In the genomic region with DNA sequence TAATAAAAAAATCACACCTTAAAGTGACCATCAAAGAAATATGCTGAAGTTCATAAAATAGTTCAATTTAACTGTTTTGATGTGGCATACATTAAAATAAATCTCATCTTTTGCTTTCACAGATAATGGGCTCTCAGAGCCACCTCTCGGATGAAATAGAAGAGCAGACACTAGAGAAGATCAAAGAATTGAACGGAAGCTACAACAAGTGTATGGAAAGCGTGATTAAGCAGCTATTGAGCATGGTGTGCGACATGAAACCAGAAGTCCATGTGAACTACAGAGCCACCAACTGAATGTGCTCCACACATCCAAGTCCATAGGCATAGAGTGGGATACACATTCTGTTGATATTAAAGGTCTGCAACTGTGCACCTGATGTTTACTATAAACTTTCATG, we compare ENCODE assay signal across 31 mouse cellular contexts. TPM values are rescaled to one million over a fixed set of nuclear protein-coding genes. Genes with fewer than 3 reads are reported as not detected.
A peak's percentile ranks its signal among the peaks of the same experiment; 100 is the strongest.
DNase-seq lines count a peak whose midpoint lies in the region; ATAC-seq lines count a peak whose summit lies in the region.
"Had no signal": no experiment of that assay in that cellular context is flagged by ENCODE, and none has a peak within 500 bp of the region (broad histone marks: within the 10 kb centered on the region; RNA-seq: fewer than 3 reads in every experiment).

No protein-coding gene starts in this region.

- peak; percentile 35 for ATAC-seq in activated CD4-positive, CD25-positive, alpha-beta regulatory T cell, adult 4 months
- peak; percentile 52 for ATAC-seq in inflammation-experienced regulatory T-cells, adult 6 months
- ATAC-seq: forebrain, embryonic 14.5 days; forebrain, embryonic 16.5 days; Patski had no signal

- DNase-seq in CD4-positive, CD25-positive, alpha-beta regulatory T cell, adult 2 months (ENCODE audit: low read depth, low spot score) = peak; percentile 57
- no peak for DNase-seq in adrenal gland, postnatal 4 days (ENCODE audit: low spot score in 2 of 2)
- no peak for DNase-seq in T-cell, adult 2 months (ENCODE audit: low spot score)
- no peak for DNase-seq in thymus, adult 18-20 months
- DNase-seq: adrenal gland, adult 8-10 months; adrenal gland, postnatal 14 days; adrenal gland, postnatal 36 days; cerebellum, adult 11 months; cerebellum, adult 18-20 months; cerebellum, adult 8-10 months; cerebellum, adult 9-11 months; cerebellum, postnatal 14 days; cerebellum, postnatal 36 days; embryo, embryonic 11 days had no signal

RNA-seq across cellular contexts. Expression of gene Atp6v1g3, which starts 14.1 kb away (rescaled TPM):
- polyA plus RNA-seq in activated CD4-positive, CD25-positive, alpha-beta regulatory T cell, adult 4 months (2017; shearing (Covaris generic)) = under 1 TPM in 1 of 2 experiments, not detected in 1; 0.63 TPM
- polyA plus RNA-seq in inflammation-experienced regulatory T-cells, adult 6 months (2017; shearing (Covaris generic)) = 1 to 10 TPM in 1 of 3 experiments, under 1 TPM in 2; 0.50 to 2.9 (median 0.82) TPM
- total RNA-seq in adrenal gland, postnatal 4 days (2021) = 1 to 10 TPM in 1 of 2 experiments, not detected in 1; 2.3 TPM
- total RNA-seq: adrenal gland, adult 18-20 months; adrenal gland, adult 8-10 months; adrenal gland, postnatal 14 days; adrenal gland, postnatal 36 days; CH12.LX; common myeloid progenitor, adult 5-6 weeks; G1E had no signal
- polyA plus RNA-seq: brain, embryonic 14.5 days; C2C12; embryonic facial prominence, embryonic 11.5 days; embryonic facial prominence, embryonic 13.5 days; erythroblast, embryonic 14.5 days; forebrain, embryonic 10.5 days; forebrain, embryonic 12.5 days; forebrain, embryonic 14.5 days; forebrain, embryonic 16.5 days; frontal cortex, adult 2 months; G1E; Patski had no signal
